Mouse (Mus musculus) activated CD4-positive, CD25-positive, alpha-beta regulatory T cell, adult 4 months (primary cell): Measurements from ENCODE around the gene Ddx54. TPM values are rescaled to one million over a fixed set of nuclear protein-coding genes. Genes with fewer than 3 reads are reported as not detected.

Source experiments
- ATAC-seq: one replicate; pipeline ENCODE4 v1.8.0; 2017
- polyA plus RNA-seq, 2 experiments: library from polyadenylated mRNA; unstranded; fragments of 100-300 nt; shearing (Covaris generic); gene quantifications; one replicate each; pipeline ENCODE4 v1.2.1; 2017

The Ddx54 gene
- polyA plus RNA-seq, 2 experiments from 2014 or later: 11.7 to 18.4 TPM

DNA sequence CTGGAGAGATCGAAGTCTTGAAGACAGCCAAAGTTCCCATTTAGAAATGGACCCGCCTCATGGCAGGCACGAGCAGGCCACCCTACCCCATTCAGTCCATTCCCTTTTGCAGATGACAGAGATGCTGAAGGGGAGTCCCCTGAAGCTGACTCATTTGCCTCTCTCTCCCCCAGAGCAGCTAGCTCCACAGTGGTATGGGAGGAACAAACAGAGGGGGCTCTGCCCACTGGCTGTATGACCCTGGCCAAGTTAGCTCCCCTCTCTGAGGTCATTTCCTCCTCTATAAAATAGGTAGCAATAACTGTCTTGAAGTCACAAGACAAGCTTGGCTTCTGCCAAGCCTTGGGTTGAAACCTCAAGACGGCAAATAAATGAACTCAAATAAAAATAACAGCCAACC lies 29.0 kb upstream of the Ddx54 start:
- peak; percentile 21 for ATAC-seq

DNA sequence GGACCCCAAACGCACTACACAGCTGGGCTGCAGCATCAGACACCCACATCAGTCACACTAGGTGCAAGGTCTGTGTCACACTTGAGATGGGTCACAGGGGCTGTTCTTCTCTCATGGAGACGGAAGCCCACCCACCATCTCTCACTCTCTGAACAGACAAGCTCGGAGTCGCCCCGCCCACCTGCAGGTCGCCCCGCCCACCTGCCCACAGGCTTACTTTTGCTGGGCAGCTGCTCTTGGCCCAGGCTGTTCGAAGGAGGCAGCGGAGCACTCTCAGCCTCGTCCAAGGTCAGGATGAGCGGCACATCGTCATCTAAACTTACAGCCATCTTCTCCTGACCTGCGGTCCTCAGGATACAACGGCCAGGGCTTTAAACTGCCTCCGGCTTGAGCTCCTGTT lies 27.6 kb upstream of the Ddx54 start:
- no peak for ATAC-seq

DNA sequence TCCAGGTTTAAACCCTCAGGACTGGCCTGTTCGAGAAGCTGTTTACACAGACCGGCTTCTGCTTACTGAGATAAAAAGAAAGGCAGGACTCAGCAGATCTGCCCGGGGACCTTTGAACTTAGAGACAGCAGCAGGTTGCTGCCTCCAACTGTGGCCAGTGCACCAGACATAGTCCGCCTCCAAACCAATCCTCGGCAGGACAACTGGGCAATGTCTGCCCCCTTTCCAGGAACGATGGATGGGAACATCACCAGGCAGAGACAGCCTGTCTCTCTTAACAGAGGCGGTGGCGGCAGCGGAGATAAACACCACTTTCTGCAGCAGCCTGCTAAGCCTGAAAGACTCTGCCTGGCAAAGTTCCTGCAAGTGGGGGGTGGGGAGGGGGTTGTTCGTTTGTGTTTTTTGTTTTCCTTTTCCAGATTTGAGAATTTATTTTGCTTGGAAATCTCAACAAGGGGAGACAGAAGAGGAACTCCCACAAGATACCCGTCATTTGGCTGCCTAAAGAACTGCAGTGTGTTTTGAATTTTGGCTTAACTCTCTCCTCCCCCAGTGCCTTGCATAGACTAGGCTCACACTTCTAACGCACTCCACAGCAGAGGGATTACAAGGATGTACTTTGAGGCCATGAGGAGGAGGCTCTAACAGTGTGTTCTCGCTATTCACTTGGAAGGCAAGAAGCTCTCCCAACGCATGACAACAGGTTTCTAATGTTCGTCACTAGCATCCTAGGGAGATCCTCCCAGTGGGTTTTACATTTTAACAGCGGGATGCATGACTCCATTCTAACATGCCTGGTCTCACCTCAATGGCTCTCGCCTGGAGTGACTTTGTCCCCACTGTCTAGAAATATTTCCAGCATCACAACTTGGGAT lies 25.6 kb upstream of the Ddx54 start:
- no peak for ATAC-seq

DNA sequence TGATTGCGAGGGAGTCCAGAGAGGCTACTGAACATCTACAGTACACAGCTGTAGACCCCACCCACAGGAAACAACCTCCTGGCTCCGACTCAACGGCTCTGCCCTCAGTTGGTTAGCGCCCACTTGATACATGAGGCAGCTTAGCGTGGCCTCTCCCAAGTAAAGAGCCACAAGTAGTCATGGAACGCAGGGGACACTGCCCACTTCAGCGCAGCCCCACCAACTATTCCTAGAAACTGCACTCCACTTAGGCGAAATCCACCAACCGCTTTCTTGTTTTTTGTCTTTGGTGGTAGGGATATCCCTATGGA lies 25.0 kb upstream of the Ddx54 start:
- ATAC-seq: no peak

DNA sequence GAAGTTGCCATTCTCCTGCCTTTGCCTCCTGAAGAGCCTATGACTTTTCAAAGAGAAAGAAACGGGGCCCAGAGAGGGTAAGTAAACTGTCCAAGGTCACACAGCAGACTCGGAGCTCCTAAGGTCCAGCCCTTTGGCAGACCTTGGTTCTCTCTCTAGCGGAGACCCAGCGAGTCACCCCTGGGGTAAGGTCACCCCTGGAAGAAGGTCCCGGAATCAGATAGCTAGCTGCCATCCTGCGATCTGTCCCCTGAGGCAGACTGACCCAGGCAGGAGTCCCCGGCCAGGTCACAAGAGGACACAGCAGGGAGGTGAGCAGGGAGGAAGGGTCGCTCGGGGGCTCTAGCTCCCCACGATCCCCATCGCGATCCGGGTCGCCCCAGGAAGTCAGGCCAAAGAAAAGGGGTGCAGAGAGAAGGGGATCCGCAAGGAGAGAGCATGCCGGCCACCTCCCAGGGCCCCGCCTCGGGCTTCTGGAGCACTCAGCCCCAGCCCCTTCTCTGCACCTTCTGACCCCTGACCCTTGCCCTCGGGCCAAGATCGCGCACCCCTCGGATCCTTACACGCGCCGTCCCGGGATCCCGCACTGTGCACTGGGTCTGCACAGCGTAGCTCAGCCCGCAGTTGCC lies 24.5 kb upstream of the Ddx54 start:
- no peak for ATAC-seq

DNA sequence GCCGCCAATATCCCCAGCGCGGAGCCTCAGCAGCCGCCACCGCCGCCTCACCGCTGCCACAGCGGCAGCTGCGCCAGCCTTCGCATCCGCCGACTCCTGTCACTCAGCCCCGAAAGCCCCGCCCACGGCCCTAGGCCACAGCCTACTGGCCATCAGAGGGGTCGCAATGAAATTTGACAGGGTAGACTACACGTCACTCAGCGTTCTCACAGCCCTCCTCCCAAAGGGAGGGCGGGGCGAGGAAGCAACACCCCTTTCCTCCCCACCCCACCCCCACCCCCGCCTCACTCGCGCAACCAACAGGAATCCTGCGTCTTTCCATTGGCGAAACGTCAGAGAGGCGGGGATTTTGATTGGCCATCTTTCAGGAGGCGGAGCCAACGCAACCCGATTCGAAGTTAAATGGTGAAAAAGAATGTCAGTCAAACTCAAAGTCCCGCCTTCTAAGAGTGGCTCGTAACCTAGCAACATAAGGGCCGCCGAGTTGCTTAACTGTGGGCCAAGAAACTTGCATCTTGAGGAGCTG lies 23.9 kb upstream of the Ddx54 start, which contains the start of the genes Tpcn1 and Iqcd:
Gene Tpcn1, minus strand, starts transcription at position 105 of the 526 bp plus-strand sequence.
Gene Iqcd, plus strand, starts transcription at position 448 of the 526 bp plus-strand sequence.
- ATAC-seq: peak; percentile 94

DNA sequence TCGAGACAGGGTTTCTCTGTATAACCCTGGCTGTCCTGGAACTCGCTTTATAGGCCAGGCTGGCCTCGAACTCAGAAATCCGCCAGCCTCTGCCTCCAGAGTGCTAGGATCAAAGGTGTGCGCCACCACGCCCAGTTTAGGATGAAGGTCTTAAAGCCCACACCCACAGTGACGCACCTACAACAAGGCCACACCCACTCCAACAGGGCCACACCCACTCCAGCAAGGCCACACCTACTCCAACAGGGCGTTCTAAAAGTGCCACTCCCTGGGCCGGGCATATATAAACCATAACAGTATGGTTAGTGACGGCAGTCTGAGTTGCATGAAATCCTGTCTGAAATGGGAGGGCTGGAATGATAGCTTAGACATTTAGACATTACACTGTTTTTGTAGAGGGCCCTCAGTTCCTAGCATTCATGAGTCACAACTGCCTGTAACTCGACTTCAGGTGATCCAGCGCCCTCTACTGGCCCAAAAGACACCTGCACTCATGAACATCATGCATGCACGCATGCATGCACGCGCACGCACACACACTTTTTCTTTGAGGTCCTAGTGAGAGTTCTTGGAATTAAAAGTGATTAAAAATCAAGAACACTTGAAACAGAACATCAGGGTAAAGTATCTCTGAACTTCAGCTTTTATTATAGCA lies 22.1 kb upstream of the Ddx54 start:
- no peak for ATAC-seq

DNA sequence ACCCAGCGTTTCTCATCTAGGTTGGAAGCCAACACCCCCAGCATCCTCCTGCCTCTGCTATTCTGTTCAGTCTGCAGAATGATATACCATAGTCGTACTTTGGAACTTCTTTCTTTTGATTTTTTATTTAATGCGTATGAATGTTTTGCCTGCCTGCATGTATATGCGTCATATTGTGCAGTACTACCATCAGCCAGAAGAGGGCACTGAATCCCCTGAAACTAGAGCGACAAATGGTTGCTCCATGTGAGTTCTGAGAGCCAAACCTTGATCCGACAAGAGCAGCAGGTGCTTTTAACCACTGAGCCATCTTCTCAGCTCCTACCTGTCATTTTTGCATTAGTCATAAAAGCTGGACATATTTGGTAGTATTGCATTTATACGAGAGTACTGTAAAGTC lies 20.4 kb upstream of the Ddx54 start:
- no peak for ATAC-seq

DNA sequence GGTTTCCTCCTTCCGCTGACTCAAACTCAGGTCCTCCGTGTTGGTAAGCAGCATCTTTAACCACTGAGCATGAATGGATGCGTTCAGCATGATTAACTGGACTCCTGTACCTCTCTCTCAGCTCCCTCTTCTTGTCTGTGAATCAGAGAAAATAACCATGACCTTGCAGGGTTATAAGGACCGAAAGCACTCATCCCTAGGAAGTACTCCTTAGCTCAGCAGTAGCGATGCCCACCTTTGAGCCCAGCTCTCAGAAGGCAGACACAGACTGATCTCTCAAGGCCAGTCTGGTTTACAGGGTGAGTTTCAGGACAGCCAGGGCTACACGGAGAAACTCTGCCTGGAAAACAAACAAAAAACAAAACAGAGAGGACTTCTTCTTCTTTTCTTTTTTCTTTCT lies 18.1 kb upstream of the Ddx54 start:
- no peak for ATAC-seq

DNA sequence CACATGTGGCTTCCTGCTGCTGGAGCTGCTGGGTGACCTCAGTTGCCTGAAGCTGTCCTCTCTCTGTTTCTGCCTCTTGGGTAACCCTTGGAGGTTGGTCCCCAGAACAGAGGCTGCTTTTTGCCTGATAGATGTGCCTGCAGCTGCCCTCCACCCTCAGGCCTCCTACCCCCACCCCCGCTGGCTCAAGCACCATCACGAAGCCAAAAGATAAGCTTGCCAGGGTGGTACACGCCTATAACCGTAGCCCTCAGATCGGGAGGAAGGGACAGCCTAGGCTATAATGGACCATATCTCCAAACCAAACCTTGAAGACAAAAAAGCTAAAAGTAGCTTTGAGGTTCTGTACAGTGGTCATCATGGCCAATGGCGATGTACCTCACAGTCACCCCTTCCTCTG lies 12.9 kb upstream of the Ddx54 start:
- no peak for ATAC-seq

DNA sequence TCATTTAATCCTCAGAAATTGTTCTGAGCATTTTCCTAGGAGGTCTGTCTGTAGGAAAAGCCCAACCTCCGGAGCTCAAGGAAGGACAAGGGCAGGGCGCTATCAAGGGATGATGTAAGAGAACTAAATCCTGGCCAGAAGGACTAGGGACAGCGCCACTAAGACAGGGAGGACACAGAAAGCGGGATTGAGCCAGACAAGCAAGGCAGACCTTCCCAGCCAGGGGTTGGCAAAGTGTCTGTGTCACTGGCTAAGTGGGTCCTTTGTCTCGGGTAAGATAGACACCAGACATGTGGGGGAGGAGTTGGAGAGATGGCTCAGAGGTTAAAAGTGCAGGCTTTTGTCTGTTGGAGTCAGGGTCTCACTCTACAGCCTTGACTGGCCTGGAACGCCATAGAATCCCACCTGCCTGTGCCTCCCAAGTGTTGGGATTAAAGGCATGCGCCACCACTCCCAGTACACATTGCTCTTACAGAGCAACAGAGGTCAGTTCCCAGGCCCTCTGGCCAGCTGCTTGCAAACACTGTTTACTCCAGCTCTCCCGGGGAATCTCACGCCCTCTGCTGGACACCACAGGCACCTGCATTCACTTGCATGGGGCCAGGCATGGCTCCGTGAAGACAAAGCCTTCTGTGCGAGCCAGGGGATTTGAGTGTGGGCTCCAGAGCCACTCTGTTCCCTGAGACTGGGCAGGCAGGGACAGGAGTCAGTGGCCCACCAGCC lies 11.4 kb upstream of the Ddx54 start:
- ATAC-seq: no peak

DNA sequence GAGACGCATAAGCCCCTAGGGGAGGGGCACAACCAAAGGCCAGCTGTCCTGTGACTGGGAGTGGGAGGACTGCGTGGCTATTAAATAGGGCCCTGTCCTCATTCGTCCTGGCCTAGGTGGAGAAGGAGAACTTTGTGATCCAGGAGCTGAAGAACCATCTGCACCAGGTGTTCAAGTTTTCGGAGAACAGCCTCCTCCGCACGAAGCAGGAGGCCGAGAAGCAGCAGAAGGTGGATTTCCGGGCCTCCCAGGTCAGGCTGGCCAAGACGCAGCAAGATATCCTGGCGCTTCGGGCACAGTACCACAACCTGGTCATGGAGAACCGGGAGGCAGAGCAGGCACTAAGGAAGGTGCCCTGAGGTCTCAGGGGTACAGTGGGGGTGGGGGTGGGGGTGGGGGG lies 10.3 kb upstream of the Ddx54 start:
- ATAC-seq: no peak

DNA sequence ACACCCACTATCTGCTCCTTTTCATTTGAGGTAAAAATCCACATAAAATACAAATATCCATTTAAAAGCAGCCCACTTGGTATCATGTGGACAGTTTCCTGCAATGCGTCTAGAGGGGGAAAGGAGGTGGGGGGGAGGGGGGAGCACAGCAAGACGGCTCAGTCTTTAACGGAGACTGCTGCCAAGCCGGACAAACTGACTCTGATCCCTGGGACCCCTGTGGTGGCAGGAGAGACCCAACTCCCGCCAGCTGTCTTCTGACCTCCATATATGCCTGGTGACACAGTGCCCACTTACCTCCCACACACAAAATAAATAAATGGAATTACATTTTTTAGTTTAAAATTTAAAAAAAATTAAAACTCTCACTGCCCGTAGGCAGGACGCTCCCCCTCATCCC lies 9.0 kb upstream of the Ddx54 start:
- ATAC-seq: no peak

DNA sequence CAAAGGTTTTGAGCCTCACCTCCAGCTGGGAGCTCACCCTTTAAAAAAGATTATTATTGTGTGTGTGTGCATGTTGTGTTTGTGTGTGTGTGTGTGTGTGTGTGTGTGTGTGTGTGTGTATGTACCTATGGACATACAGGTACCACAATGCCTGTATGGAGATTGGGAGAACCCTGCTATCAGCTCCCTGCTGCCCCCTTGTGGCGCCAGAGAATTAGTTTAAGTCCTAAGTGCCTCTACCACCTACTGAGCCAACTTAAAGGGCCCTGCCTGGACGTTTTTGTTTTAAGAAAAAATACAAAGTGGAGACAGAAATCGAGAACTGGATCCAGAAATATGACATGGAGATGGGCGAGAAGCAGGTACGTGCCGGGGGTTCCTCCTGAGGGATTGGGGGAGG lies 7.7 kb upstream of the Ddx54 start:
- peak; percentile 38 for ATAC-seq

DNA sequence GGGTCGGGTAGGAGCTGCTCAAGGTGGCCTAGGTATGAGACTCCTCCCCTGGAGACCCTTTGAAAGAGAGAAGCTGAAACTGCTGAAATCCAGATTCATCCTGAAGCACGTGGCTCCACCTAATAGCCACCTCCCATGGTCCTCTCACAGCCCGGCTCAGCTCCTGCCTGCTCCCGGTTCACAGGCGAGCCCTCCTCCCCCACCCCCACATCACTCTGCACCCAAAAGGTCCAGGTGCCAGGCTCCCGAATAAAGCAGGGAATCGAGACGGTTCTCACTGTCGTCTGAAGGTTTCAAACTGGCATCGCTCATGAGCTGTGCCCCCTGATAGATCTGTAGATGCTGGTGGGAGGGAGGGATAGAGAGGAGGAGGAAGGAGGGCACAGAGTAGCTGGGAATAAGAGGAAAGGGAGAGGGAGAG lies 7.3 kb upstream of the Ddx54 start:
- ATAC-seq: no peak

DNA sequence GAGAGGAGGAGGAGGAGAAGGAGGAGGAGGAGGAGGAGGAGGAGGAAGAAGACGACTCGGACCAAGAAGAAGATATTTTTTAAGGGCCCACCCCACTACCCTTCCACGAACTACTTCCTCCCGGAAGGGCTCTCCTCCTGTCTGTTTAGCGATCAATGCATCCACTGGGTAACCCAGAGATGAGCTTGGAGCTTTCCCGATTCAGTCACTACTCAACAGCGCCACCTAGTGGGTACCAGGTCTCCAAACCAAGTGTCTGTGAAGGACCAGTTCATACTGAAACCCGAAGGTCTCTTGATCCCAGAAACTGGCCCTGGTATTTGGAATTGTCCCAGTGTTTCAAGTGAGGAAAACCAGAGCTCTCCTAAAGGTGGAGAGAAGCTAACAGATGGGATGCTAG lies 6.9 kb upstream of the Ddx54 start:
- peak; percentile 82 for ATAC-seq

DNA sequence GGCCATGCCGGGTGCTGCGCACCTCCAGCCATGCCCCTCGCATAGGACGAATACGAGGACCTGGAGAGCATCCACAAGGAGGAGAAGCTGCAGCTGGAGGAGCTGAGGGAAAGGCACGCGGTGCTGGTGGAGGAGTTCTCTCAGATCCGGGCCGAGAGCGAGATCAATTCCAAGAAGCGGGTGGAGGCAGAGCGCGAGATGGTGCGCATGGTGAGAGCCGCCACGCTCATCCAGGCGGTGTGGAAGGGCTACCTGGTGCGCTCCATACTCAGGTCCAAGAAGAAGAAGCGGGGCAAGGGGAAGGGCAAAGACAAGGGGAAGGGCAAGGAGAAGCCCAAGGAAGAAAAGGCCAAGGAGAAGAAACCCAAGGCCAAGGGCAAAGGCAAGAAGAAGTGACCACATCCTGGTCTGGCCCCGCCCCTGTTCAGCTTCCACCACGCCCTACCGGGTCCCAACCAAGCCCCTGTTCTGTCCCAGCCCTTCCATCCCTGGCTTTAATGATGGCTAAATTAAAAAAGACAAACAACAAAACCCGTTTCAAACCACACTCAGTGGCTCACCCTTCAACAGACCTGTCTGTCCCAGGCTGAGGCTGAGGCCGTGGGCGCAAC lies 5.8 kb upstream of the Ddx54 start:
- no peak for ATAC-seq

DNA sequence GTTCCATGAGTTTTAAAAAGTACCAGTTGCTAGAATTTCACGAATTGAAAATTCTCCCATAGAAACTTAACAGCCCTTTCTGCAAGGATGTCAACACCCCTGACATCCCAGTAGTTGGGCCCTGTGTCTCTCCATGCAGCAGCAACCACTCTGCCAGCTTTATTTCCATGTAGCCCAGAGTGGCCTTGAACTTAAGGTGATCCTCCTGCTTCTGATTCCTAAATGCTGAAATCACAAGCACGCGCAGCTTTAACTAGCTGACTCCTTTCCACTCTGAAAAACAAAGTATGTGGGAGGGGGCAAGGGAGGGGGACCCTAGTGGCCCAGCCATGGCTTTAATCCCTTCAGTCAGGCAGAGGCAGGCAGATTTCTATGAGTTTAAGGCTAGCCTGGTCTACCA lies 5.2 kb upstream of the Ddx54 start:
- no peak for ATAC-seq

DNA sequence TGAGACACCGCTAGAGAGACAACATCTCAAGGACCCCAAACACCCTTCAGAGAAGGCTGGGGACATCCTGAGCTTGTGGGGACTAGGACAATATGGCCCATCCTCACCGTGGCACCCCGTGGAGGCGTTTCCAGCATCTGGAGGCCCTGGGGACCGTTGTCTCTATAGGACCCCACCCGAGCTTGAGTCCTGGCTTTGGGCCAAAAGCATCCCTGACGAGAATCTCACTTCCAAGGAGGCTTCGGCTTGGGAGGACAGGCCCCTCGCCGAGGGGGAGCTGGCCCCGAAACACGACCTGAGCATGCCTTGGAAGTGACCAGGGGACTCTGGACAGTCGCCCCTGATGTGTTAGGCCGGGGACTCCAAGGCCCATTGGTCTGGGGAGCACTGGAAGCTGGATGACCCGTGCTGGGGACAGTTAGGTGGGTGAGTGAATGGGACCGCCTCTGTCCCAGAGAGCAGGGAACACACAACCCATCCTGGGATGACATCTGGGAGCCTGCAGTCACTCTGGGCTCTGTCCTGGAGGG lies 3.2 kb upstream of the Ddx54 start:
- ATAC-seq: no peak

DNA sequence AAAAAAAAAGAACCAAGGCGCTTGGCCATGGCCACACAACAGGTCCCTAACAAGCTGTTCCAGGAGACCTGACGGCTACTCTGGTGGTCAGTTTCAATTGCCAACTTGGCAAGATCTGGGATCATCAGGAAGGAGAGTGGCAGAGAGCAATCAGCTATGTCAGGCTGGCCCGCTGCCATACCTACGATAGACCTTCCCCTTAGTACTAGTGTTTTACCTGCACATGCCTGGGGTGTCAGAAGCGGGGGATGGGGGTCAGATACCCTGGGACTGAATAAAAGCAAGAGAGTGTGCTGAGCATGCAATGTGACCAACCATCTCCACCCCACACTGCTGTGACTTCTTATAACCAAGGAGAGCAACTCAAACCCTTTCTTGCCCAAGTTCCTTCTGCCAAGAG lies 1.6 kb upstream of the Ddx54 start:
- no peak for ATAC-seq

DNA sequence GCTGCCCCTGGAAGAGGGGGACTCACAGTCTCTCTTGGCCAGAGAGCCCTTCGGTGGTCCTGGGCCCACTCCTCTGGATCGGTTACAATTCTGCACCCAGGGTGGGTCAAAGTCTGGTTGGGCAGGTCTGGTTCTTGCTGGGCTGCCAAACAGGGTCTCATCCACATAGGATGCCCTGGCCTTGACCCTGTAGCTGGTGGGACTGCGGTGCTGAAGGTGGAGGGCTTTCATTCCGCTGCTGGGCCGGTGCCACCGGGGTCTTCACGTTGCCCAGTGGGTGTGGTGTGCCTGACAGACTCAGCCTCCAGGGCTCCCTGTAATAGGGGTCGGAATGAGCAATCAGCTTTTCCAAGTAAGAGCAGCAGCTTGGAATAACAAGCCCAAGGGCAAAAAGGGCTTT lies 1.1 kb upstream of the Ddx54 start:
- no peak for ATAC-seq
